9 mouse cellular contexts compared by ENCODE assay signal in the genomic region with DNA sequence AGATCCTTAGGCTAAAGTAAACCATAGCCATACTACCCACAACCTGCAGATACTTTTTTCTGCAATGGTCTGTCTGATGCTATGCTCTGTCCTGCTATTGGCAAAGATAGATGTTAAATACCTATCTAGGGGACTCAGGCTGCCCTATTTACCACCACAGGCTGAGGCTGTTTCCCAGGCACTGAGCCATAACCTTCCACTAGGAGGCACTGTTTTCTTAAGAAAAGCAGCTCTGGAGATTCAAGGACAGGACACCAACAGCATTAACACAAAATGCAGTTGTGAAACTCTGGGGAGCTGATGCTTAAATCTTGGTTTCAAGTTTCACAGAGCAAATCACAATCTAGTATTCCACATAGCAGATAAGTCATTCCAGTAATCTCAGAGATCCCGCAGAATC.
DNase-seq lines count a peak whose midpoint lies in the region; ATAC-seq and TF ChIP-seq lines count a peak whose summit lies in the region.
"Had no signal": no experiment of that assay in that cellular context is flagged by ENCODE, and none has a peak within 500 bp of the region (broad histone marks: within the 10 kb centered on the region; RNA-seq: fewer than 3 reads in every experiment).

No protein-coding gene starts in this region.

- no peaks in the 10 kb centered on the region for H3K4me1 ChIP-seq in hindbrain, embryonic 11.5 days (replicated peaks; ENCODE audit: control insufficient read depth, insufficient read depth, low read length)
- H3K4me1 ChIP-seq in hindbrain, embryonic 16.5 days (ENCODE audit: control insufficient read depth, insufficient read depth, low read depth, low read length), result peaks cover 4% of the 10 kb centered on the region; the same call in 1 of the 2 replicates
- H3K4me1 ChIP-seq in ES-E14 (ENCODE audit: control insufficient read depth in 2 of 2, insufficient read depth in 2 of 2, low read length in 2 of 2, poor library complexity in 1 of 2), result no peaks in the 10 kb centered on the region
- H3K4me1 ChIP-seq in kidney, postnatal 0 days (replicated peaks; ENCODE audit: insufficient read depth, low read length), result no peaks in the 10 kb centered on the region
- H3K4me1 ChIP-seq in midbrain, postnatal 0 days (ENCODE audit: insufficient read depth, low read length), result peaks cover 4% of the 10 kb centered on the region; the same call in 1 of the 2 replicates
- H3K4me1 ChIP-seq in intestine, embryonic 15.5 days (replicated peaks), result no peaks in the 10 kb centered on the region
- H3K4me1 ChIP-seq: liver, embryonic 15.5 days had no signal

- peak; percentile 72 for TF ChIP-seq CTCF in kidney, postnatal 0 days (IDR thresholded peaks at IDR 0.05; ENCODE audit: low read depth)
- peak; percentile 71 for TF ChIP-seq CTCF in midbrain, postnatal 0 days (IDR thresholded peaks at IDR 0.05)

- WGBS in hindbrain, embryonic 11.5 days, result 81% methylated on average over 1 of the region's 1 CpGs
- 88% methylated on average over 1 of the region's 1 CpGs for WGBS in hindbrain, embryonic 16.5 days
- WGBS in kidney, postnatal 0 days, result 39% methylated on average over 1 of the region's 1 CpGs
- whole genome bisulfite sequencing in midbrain, postnatal 0 days, result 77% methylated on average over 1 of the region's 1 CpGs
- WGBS in intestine, embryonic 15.5 days, result 67% methylated on average over 1 of the region's 1 CpGs

- no peak overlapping the region for H3K9ac ChIP-seq in hindbrain, embryonic 11.5 days (ENCODE audit: low read depth, low read length)
- no peak overlapping the region for H3K9ac ChIP-seq in hindbrain, embryonic 16.5 days (ENCODE audit: low read depth, low read length)
- H3K9ac ChIP-seq in ES-E14 (ENCODE audit: insufficient read depth, low read depth, low read length, poor library complexity, severe bottlenecking), result no peak overlapping the region
- H3K9ac ChIP-seq in kidney, postnatal 0 days (ENCODE audit: low read depth, low read length), result no peak overlapping the region
- no peak overlapping the region for H3K9ac ChIP-seq in midbrain, postnatal 0 days (replicated peaks; ENCODE audit: low read length, poor library complexity, severe bottlenecking)
- no peak overlapping the region for H3K9ac ChIP-seq in intestine, embryonic 15.5 days
- H3K9ac ChIP-seq: liver, embryonic 15.5 days had no signal

- in situ Hi-C loops in ES-E14 (cut with MboI; ENCODE audit: low sequenced_read_pairs in 2 of 2, unreplicated experiment in 2 of 2), result no loop called here

- H3K27ac ChIP-seq in hindbrain, embryonic 11.5 days (ENCODE audit: low read depth, low read length), result no peak overlapping the region
- H3K27ac ChIP-seq in hindbrain, embryonic 16.5 days (ENCODE audit: low read depth, low read length), result no peak overlapping the region
- H3K27ac ChIP-seq in ES-E14 (ENCODE audit: insufficient read depth, low read depth, low read length, poor library complexity, severe bottlenecking), result no peak overlapping the region
- H3K27ac ChIP-seq in kidney, postnatal 0 days, result no peak overlapping the region
- no peak overlapping the region for H3K27ac ChIP-seq in midbrain, postnatal 0 days (ENCODE audit: low read depth, low read length)
- H3K27ac ChIP-seq in intestine, embryonic 15.5 days, result no peak overlapping the region
- H3K27ac ChIP-seq: liver, embryonic 15.5 days had no signal

- peak; percentile 62 for DNase-seq in hindbrain, embryonic 11.5 days (ENCODE audit: low spot score)
- DNase-seq in A20 (ENCODE audit: low read depth, low spot score), result peak; percentile 59
- DNase-seq in ES-E14 (ENCODE audit: low read depth, low spot score), result peak; percentile 34
- DNase-seq in cerebellum, adult 9-10 months, result peak; percentile 86
- peak; percentile 78 for DNase-seq in kidney, postnatal 0 days (ENCODE audit: low spot score)
- peak; percentile 67 for DNase-seq in midbrain, postnatal 0 days (ENCODE audit: low spot score)

- H3K27me3 ChIP-seq in hindbrain, embryonic 11.5 days (ENCODE audit: control insufficient read depth, insufficient read depth, low read length), result no peaks in the 10 kb centered on the region
- no peaks in the 10 kb centered on the region for H3K27me3 ChIP-seq in hindbrain, embryonic 16.5 days (replicated peaks; ENCODE audit: control insufficient read depth, insufficient read depth, low read length)
- no peaks in the 10 kb centered on the region for H3K27me3 ChIP-seq in kidney, postnatal 0 days (ENCODE audit: insufficient read depth, low read length)
- no peaks in the 10 kb centered on the region for H3K27me3 ChIP-seq in midbrain, postnatal 0 days (ENCODE audit: insufficient read depth, low read length)
- no peaks in the 10 kb centered on the region for H3K27me3 ChIP-seq in intestine, embryonic 15.5 days (replicated peaks)
- H3K27me3 ChIP-seq: liver, embryonic 15.5 days had no signal

- no peaks in the 10 kb centered on the region for H3K9me3 ChIP-seq in hindbrain, embryonic 11.5 days (ENCODE audit: control insufficient read depth, low read length)
- H3K9me3 ChIP-seq in hindbrain, embryonic 16.5 days (ENCODE audit: control insufficient read depth, low read length), result no peaks in the 10 kb centered on the region
- H3K9me3 ChIP-seq in ES-E14 (ENCODE audit: control insufficient read depth, insufficient read depth, low read depth, low read length), result no peaks in the 10 kb centered on the region
- no peaks in the 10 kb centered on the region for H3K9me3 ChIP-seq in kidney, postnatal 0 days (replicated peaks; ENCODE audit: low read length)
- H3K9me3 ChIP-seq in midbrain, postnatal 0 days (ENCODE audit: low read length), result no peaks in the 10 kb centered on the region
- no peaks in the 10 kb centered on the region for H3K9me3 ChIP-seq in intestine, embryonic 15.5 days
- H3K9me3 ChIP-seq: liver, embryonic 15.5 days had no signal

- H3K36me3 ChIP-seq in hindbrain, embryonic 11.5 days (ENCODE audit: control insufficient read depth, insufficient read depth, low read length), result no peaks in the 10 kb centered on the region
- H3K36me3 ChIP-seq in hindbrain, embryonic 16.5 days (ENCODE audit: control insufficient read depth, insufficient read depth, low read length), result no peaks in the 10 kb centered on the region
- H3K36me3 ChIP-seq in ES-E14 (ENCODE audit: control insufficient read depth, insufficient read depth, low read length, poor library complexity, severe bottlenecking), result peaks cover 1% of the 10 kb centered on the region; the same call in 1 of the 2 replicates
- peaks cover 3% of the 10 kb centered on the region; the same call in 1 of the 2 replicates for H3K36me3 ChIP-seq in kidney, postnatal 0 days (ENCODE audit: insufficient read depth, low read length)
- H3K36me3 ChIP-seq in midbrain, postnatal 0 days (ENCODE audit: insufficient read depth, low read length), result peaks cover 3% of the 10 kb centered on the region
- no peaks in the 10 kb centered on the region for H3K36me3 ChIP-seq in intestine, embryonic 15.5 days
- H3K36me3 ChIP-seq: liver, embryonic 15.5 days had no signal

- no peak overlapping the region for H3K4me2 ChIP-seq in hindbrain, embryonic 11.5 days (replicated peaks; ENCODE audit: low read depth, low read length)
- no peak overlapping the region for H3K4me2 ChIP-seq in hindbrain, embryonic 16.5 days (ENCODE audit: low read length)
- H3K4me2 ChIP-seq in kidney, postnatal 0 days (ENCODE audit: low read length), result no peak overlapping the region
- H3K4me2 ChIP-seq in midbrain, postnatal 0 days (ENCODE audit: low read depth, low read length, poor library complexity, severe bottlenecking), result no peak overlapping the region
- no peak overlapping the region for H3K4me2 ChIP-seq in intestine, embryonic 15.5 days (replicated peaks)
- H3K4me2 ChIP-seq: liver, embryonic 15.5 days had no signal

- ATAC-seq in hindbrain, embryonic 11.5 days (ENCODE audit: low FRiP score), result no peak
- no peak for ATAC-seq in hindbrain, embryonic 16.5 days
- ATAC-seq in kidney, postnatal 0 days (replicated peaks; ENCODE audit: low FRiP score, low read depth), result no peak
- no peak for ATAC-seq in midbrain, postnatal 0 days (ENCODE audit: low FRiP score)
- no peak for ATAC-seq in intestine, embryonic 15.5 days

- H3K4me3 ChIP-seq in hindbrain, embryonic 11.5 days (ENCODE audit: low read depth, low read length), result no peak overlapping the region
- no peak overlapping the region for H3K4me3 ChIP-seq in hindbrain, embryonic 16.5 days (ENCODE audit: low read length)
- no peak overlapping the region for H3K4me3 ChIP-seq in ES-E14 (ENCODE audit: insufficient read depth in 1 of 2, low read depth in 1 of 2, low read length in 2 of 2, poor library complexity in 1 of 2, severe bottlenecking in 1 of 2)
- H3K4me3 ChIP-seq in kidney, postnatal 0 days (replicated peaks; ENCODE audit: low read depth, low read length), result no peak overlapping the region
- no peak overlapping the region for H3K4me3 ChIP-seq in midbrain, postnatal 0 days (ENCODE audit: low read depth, low read length)
- no peak overlapping the region for H3K4me3 ChIP-seq in intestine, embryonic 15.5 days (replicated peaks)
- H3K4me3 ChIP-seq: liver, embryonic 15.5 days had no signal

TF ChIP-seq in ES-E14, 5 proteins besides CTCF, POLR2A, EP300 and RAD21:
- TF ChIP-seq ZC3H11A (IDR thresholded peaks at IDR 0.05; ENCODE audit: borderline replicate concordance, low read depth, low read length) (peak; percentile 80), CHD2 (IDR thresholded peaks at IDR 0.05; ENCODE audit: low read depth, low read length) (no peak)

Comparison
In these comparisons a context has a peak if more than half of its experiments do, and no peak if none do; other contexts are left out.
1. DNase-seq: peak in every context shown above with its lines; median percentile 86 in cerebellum, adult 9-10 months; 78 in kidney, postnatal 0 days; 67 in midbrain, postnatal 0 days; 62 in hindbrain, embryonic 11.5 days; 59 in A20; 34 in ES-E14.